Mouse (Mus musculus) liver, embryonic 16.5 days (tissue): Measurements from ENCODE around the gene Olfr516. TPM values are rescaled to one million over a fixed set of nuclear protein-coding genes. Genes with fewer than 3 reads are reported as not detected.
"Not testable (repeated sequence)": the region's sequence is repeated elsewhere in the genome, so short reads cannot be mapped to it uniquely, and the experiment has no call there.

ENCODE experiments used
- ATAC-seq: fragments of 200-750 bp; cut with Nextera tagmentation; 2 replicates; pipeline ENCODE4 v1.8.0; 2017; ENCODE audit warnings: low read depth, mild to moderate bottlenecking, moderate number of reproducible peaks, moderate library complexity
- H3K27ac ChIP-seq: fragments of 300-500 bp; sonication (generic); 2 replicates; pipeline ENCODE4 v1.5.1; 2014; ENCODE audit warnings: mild to moderate bottlenecking, low read length
- H3K27me3 ChIP-seq: fragments of 300-500 bp; sonication (generic); 2 replicates; pipeline ENCODE4 v1.6.1; 2014; ENCODE audit warnings: low read depth, low read length, mixed read lengths; ENCODE audit not compliant: control insufficient read depth, insufficient read depth
- H3K36me3 ChIP-seq: fragments of 300-500 bp; sonication (generic); 2 replicates; pipeline ENCODE4 v1.6.1; 2014; ENCODE audit warnings: mild to moderate bottlenecking; ENCODE audit not compliant: control insufficient read depth, insufficient read depth
- H3K4me1 ChIP-seq: fragments of 300-500 bp; sonication (generic); 2 replicates; pipeline ENCODE4 v1.6.1; 2014; ENCODE audit warnings: low read depth, low read length, mixed read lengths; ENCODE audit not compliant: control insufficient read depth
- H3K4me2 ChIP-seq: fragments of 300-500 bp; sonication (generic); 2 replicates; pipeline ENCODE4 v1.6.1; 2014; ENCODE audit warnings: low read depth, low read length, mixed read lengths
- H3K4me3 ChIP-seq: fragments of 300-500 bp; sonication (generic); 2 replicates; pipeline ENCODE4 v1.5.1; 2014; ENCODE audit warnings: low read depth, mild to moderate bottlenecking, low read length
- H3K9ac ChIP-seq: fragments of 300-500 bp; sonication (generic); 2 replicates; pipeline ENCODE4 v1.6.1; 2014; ENCODE audit warnings: low read depth, low read length
- H3K9me3 ChIP-seq: fragments of 300-500 bp; sonication (generic); replicated peaks from 2 replicates; pipeline ENCODE4 v1.6.1; 2016; ENCODE audit warnings: low read length; ENCODE audit not compliant: control insufficient read depth
- WGBS: fragments of 180-500 bp; shearing (Covaris S2); extraction: QIAGEN DNeasy Blood & Tissue Kit; methylation state at CpG from one replicate; pipeline ENCODE4 v1.1.7; 2014; ENCODE audit not compliant: insufficient replicate concordance; 5-methylcytosine and 5-hydroxymethylcytosine counted together
- polyA plus RNA-seq: library from polyadenylated mRNA; unstranded; fragments of >200 nt; fragmentation: Nextera tagmentation; extraction: Ambion mirVana; gene quantifications from 2 replicates; pipeline ENCODE4 v1.2.1, GENCODE M21; 2015

Olfr516 gene
- polyA plus RNA-seq = not detected in 2 replicates

GRCm38 (mm10) chr7:108850429-108850828 lies at the start of gene Olfr516:
TSS of gene Olfr516 (minus strand) at chr7:108850529.
- no peak within 1 kb of the TSS for H3K9ac ChIP-seq
- H3K27me3 ChIP-seq = no peaks in the 10 kb centered on the region
- H3K4me2 ChIP-seq = no peak within 1 kb of the TSS
- ATAC-seq = no peak
- no peaks in the 10 kb centered on the region for H3K4me1 ChIP-seq
- no peak within 1 kb of the TSS for H3K27ac ChIP-seq
- 67% methylated on average over 2 of the region's 2 CpGs for WGBS
- H3K36me3 ChIP-seq = no peaks in the 10 kb centered on the region
- no peak within 1 kb of the TSS for H3K4me3 ChIP-seq
- no peaks in the 10 kb centered on the region for H3K9me3 ChIP-seq

- WGBS = 58% methylated on average over 5 of the region's 5 CpGs
- Histone ChIP-seq H3K4me2 (no peak within 1 kb of the TSS), H3K4me1 (no peaks in the 10 kb centered on the region), H3K36me3 (no peaks in the 10 kb centered on the region), H3K4me3 (no peak within 1 kb of the TSS), H3K27ac (no peak within 1 kb of the TSS), H3K9ac (no peak within 1 kb of the TSS), H3K27me3 (no peaks in the 10 kb centered on the region), H3K9me3 (no peaks in the 10 kb centered on the region)
- no peak for ATAC-seq
Measured at GRCm38 (mm10) chr7:108894320-108894719, 44.0 kb upstream of the Olfr516 start, which contains the start of gene Olfr519. TSS of gene Olfr519 (minus strand) at chr7:108894420.

GRCm38 (mm10) chr7:108884906-108885305 lies 34.6 kb upstream of the Olfr516 start, which contains the start of gene Olfr518:
TSS of gene Olfr518 (minus strand) at chr7:108885006.
- H3K4me2 ChIP-seq = no peak within 1 kb of the TSS
- no peak within 1 kb of the TSS for H3K9ac ChIP-seq
- ATAC-seq = no peak
- 55% methylated on average over 4 of the region's 4 CpGs for WGBS
- no peak within 1 kb of the TSS for H3K4me3 ChIP-seq
- H3K27me3 ChIP-seq = no peaks in the 10 kb centered on the region
- no peaks in the 10 kb centered on the region for H3K9me3 ChIP-seq
- no peaks in the 10 kb centered on the region for H3K36me3 ChIP-seq
- no peaks in the 10 kb centered on the region for H3K4me1 ChIP-seq
- H3K27ac ChIP-seq = no peak within 1 kb of the TSS

- Histone ChIP-seq H3K36me3 (no peaks in the 10 kb centered on the region), H3K27me3 (no peaks in the 10 kb centered on the region), H3K4me2 (no peak within 1 kb of the TSS), H3K9me3 (no peaks in the 10 kb centered on the region), H3K4me1 (no peaks in the 10 kb centered on the region), H3K9ac (no peak within 1 kb of the TSS), H3K27ac (no peak within 1 kb of the TSS), H3K4me3 (no peak within 1 kb of the TSS)
- no peak for ATAC-seq
- WGBS = 33% methylated on average over 2 of the region's 2 CpGs
Measured at GRCm38 (mm10) chr7:108872279-108872678, 21.9 kb upstream of the Olfr516 start, which contains the start of gene Olfr517. TSS of gene Olfr517 (minus strand) at chr7:108872379.

- ATAC-seq = no peak
- Histone ChIP-seq H3K9ac (no peak within 1 kb of the TSS), H3K36me3 (no peaks in the 10 kb centered on the region), H3K4me3 (no peak within 1 kb of the TSS), H3K27ac (no peak within 1 kb of the TSS), H3K9me3 (no peaks in the 10 kb centered on the region), H3K4me1 (no peaks in the 10 kb centered on the region), H3K4me2 (no peak within 1 kb of the TSS), H3K27me3 (no peaks in the 10 kb centered on the region)
Measured at GRCm38 (mm10) chr7:108825897-108826296, 24.4 kb downstream of the Olfr516 start, which contains the start of gene Olfr514. TSS of gene Olfr514 (minus strand) at chr7:108825997.

- ATAC-seq, H3K36me3 ChIP-seq, H3K9me3 ChIP-seq, H3K27ac ChIP-seq, H3K27me3 ChIP-seq, H3K4me2 ChIP-seq, H3K9ac ChIP-seq, H3K4me1 ChIP-seq, H3K4me3 ChIP-seq: not testable (repeated sequence)
- WGBS = 26% methylated on average over 5 of the region's 5 CpGs
Measured at GRCm38 (mm10) chr7:108814593-108815215, 35.6 kb downstream of the Olfr516 start.

- Histone ChIP-seq H3K36me3 (no peaks in the 10 kb centered on the region), H3K4me1 (no peaks in the 10 kb centered on the region), H3K9ac (no peak overlapping the region), H3K9me3 (no peaks in the 10 kb centered on the region), H3K27me3 (no peaks in the 10 kb centered on the region), H3K27ac (no peak overlapping the region), H3K4me2 (no peak overlapping the region), H3K4me3 (no peak overlapping the region)
- WGBS = 31% methylated on average over 1 of the region's 1 CpGs
- ATAC-seq = no peak
Measured at GRCm38 (mm10) chr7:108797205-108797933, 53.0 kb downstream of the Olfr516 start.
